Comparison of ENCODE assay signal across 19 mouse cellular contexts in the genomic region with DNA sequence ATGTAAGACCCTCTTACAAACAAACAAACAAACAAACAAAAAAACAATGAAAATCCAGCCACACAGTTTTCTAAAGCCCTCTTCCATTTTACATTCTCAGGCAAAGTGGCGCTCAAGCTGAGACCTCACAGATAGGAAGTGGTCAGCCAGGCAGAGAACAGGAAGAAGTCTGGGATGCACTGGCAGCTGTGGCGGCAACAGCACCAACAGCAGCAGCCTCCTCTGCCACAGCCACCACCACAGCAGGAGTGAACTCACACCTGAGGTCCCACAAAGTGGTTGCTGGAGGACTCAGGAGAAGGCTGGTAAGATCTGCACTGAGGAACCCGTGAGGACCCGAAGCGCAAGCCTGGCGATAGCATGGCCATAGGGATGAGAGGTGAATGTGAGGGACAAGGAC.
DNase-seq lines count a peak whose midpoint lies in the region; ATAC-seq lines count a peak whose summit lies in the region.
"Had no signal": no experiment of that assay in that cellular context is flagged by ENCODE, and none has a peak within 500 bp of the region (broad histone marks: within the 10 kb centered on the region; RNA-seq: fewer than 3 reads in every experiment).

No protein-coding gene starts in this region.

- no peak overlapping the region for H3K9ac ChIP-seq in midbrain, embryonic 16.5 days (ENCODE audit: low read depth, low read length)
- H3K9ac ChIP-seq: embryonic facial prominence, embryonic 12.5 days; forebrain, embryonic 15.5 days; heart, embryonic 13.5 days had no signal

- H3K4me3 ChIP-seq in midbrain, embryonic 16.5 days (ENCODE audit: low read depth, low read length), result no peak overlapping the region
- H3K4me3 ChIP-seq: embryonic facial prominence, embryonic 12.5 days; erythroblast, embryonic 14.5 days; forebrain, embryonic 15.5 days; heart, embryonic 13.5 days had no signal

- peak; percentile 25 for ATAC-seq in CD4-positive, CD25-positive, alpha-beta regulatory T cell, adult 4 months
- ATAC-seq in common myeloid progenitor, adult 5-6 weeks (replicated peaks; ENCODE audit: low read depth, poor library complexity, severe bottlenecking), result peak; percentile 77
- no peak for ATAC-seq in midbrain, embryonic 16.5 days
- ATAC-seq: forebrain, embryonic 15.5 days; hindbrain, postnatal 0 days had no signal

- 94% methylated on average over 6 of the region's 6 CpGs for WGBS in midbrain, embryonic 16.5 days

- no peaks in the 10 kb centered on the region for H3K9me3 ChIP-seq in midbrain, embryonic 16.5 days (replicated peaks; ENCODE audit: control insufficient read depth, low read length, poor library complexity, severe bottlenecking)
- H3K9me3 ChIP-seq: embryonic facial prominence, embryonic 12.5 days; forebrain, embryonic 15.5 days; heart, embryonic 13.5 days had no signal

- peaks cover 4% of the 10 kb centered on the region; the same call in 1 of the 2 replicates for H3K4me1 ChIP-seq in midbrain, embryonic 16.5 days (ENCODE audit: control insufficient read depth, insufficient read depth, low read length)

- no peaks in the 10 kb centered on the region for H3K27me3 ChIP-seq in midbrain, embryonic 16.5 days (ENCODE audit: control insufficient read depth, insufficient read depth, low read depth, low read length)
- H3K27me3 ChIP-seq: embryonic facial prominence, embryonic 12.5 days; forebrain, embryonic 15.5 days; heart, embryonic 13.5 days had no signal

- H3K27ac ChIP-seq in midbrain, embryonic 16.5 days (ENCODE audit: low read length), result no peak overlapping the region
- H3K27ac ChIP-seq: embryonic facial prominence, embryonic 12.5 days; forebrain, embryonic 15.5 days; heart, embryonic 13.5 days; hindbrain, postnatal 0 days had no signal

- no peaks in the 10 kb centered on the region for H3K36me3 ChIP-seq in midbrain, embryonic 16.5 days (ENCODE audit: control insufficient read depth, insufficient read depth, low read length)
- H3K36me3 ChIP-seq: embryonic facial prominence, embryonic 12.5 days; forebrain, embryonic 15.5 days; heart, embryonic 13.5 days had no signal

- no peak overlapping the region for H3K4me2 ChIP-seq in midbrain, embryonic 16.5 days (ENCODE audit: low read length)
- H3K4me2 ChIP-seq: embryonic facial prominence, embryonic 12.5 days; forebrain, embryonic 15.5 days; heart, embryonic 13.5 days had no signal

- DNase-seq in naive thymus-derived CD4-positive, alpha-beta T cell, adult 2 months (ENCODE audit: low read depth), result peak; percentile 52
- peak; percentile 41 to 61 for DNase-seq in thymus, postnatal 36 days
- no peak for DNase-seq in c-Kit-positive CD71-positive TER-119-positive erythroid progenitor cells, embryonic 14.5 days (ENCODE audit: low spot score)
- DNase-seq in layer of hippocampus, adult 11-12 months (ENCODE audit: low spot score), result no peak
- DNase-seq: cerebellum, adult 2 months; cerebellum, postnatal 36 days; heart, postnatal 4 days; kidney, adult 2 months; kidney, postnatal 14 days; liver; lung, postnatal 14 days had no signal

Comparison
In these comparisons a context has a peak if more than half of its experiments do, and no peak if none do; other contexts are left out.
1. DNase-seq: peak in naive thymus-derived CD4-positive, alpha-beta T cell, adult 2 months (single experiment) and thymus, postnatal 36 days (2 of 2); none in c-Kit-positive CD71-positive TER-119-positive erythroid progenitor cells, embryonic 14.5 days (single experiment) and layer of hippocampus, adult 11-12 months (single experiment).